Mouse (Mus musculus) CH12F3 (cell line): ENCODE measurements around the gene Ufc1.

Experiments
- in situ Hi-C: fragments of 300-500 bp; cut with MboI; formaldehyde crosslinking; loops from 2 replicates; pipeline ENCODE4 v1.14.3; 2020; ENCODE audit warnings: low sequenced_read_pairs

Ufc1 gene

GRCm38 (mm10) chr1:171287136-171288081, 7.4 kb downstream of the Ufc1 start, which contains the start of gene Usp21:
TSS of gene Usp21 (minus strand) at chr1:171287991.
- in situ Hi-C loops = no loop called here

GRCm38 (mm10) chr1:171286517-171286916, 8.3 kb downstream of the Ufc1 start:
- in situ Hi-C loops = no loop called here

- in situ Hi-C loops = no loop called here
Measured at GRCm38 (mm10) chr1:171285096-171285892, 9.5 kb downstream of the Ufc1 start.

GRCm38 (mm10) chr1:171284491-171284890, 10.3 kb downstream of the Ufc1 start:
- in situ Hi-C loops = no loop called here

- in situ Hi-C loops = no loop called here
Measured at GRCm38 (mm10) chr1:171283188-171284160, 11.3 kb downstream of the Ufc1 start.

- in situ Hi-C loops = no loop called here
Measured at GRCm38 (mm10) chr1:171282086-171282805, 12.6 kb downstream of the Ufc1 start.

GRCm38 (mm10) chr1:171281528-171281923, 13.3 kb downstream of the Ufc1 start:
- in situ Hi-C loops = no loop called here

- in situ Hi-C loops = no loop called here
Measured at GRCm38 (mm10) chr1:171280916-171281527, 13.8 kb downstream of the Ufc1 start, which contains the start of gene Ppox. TSS of gene Ppox (minus strand) at chr1:171281186.

GRCm38 (mm10) chr1:171280250-171280915, 14.4 kb downstream of the Ufc1 start:
- in situ Hi-C loops = no loop called here

GRCm38 (mm10) chr1:171279721-171280120, 15.1 kb downstream of the Ufc1 start:
- in situ Hi-C loops = no loop called here

GRCm38 (mm10) chr1:171279012-171279705, 15.7 kb downstream of the Ufc1 start:
- in situ Hi-C loops = no loop called here

- in situ Hi-C loops = no loop called here
Measured at GRCm38 (mm10) chr1:171278436-171278835, 16.4 kb downstream of the Ufc1 start.

- in situ Hi-C loops = no loop called here
Measured at GRCm38 (mm10) chr1:171277736-171278135, 17.1 kb downstream of the Ufc1 start.

GRCm38 (mm10) chr1:171276110-171276748, 18.6 kb downstream of the Ufc1 start:
- in situ Hi-C loops = no loop called here

GRCm38 (mm10) chr1:171275144-171275734, 19.6 kb downstream of the Ufc1 start:
- in situ Hi-C loops = no loop called here

- in situ Hi-C loops = no loop called here
Measured at GRCm38 (mm10) chr1:171274171-171274570, 20.7 kb downstream of the Ufc1 start.

GRCm38 (mm10) chr1:171272086-171272485, 22.7 kb downstream of the Ufc1 start:
- in situ Hi-C loops = no loop called here
